Mouse (Mus musculus): ENCODE measurements around the gene Sult4a1. TPM values are rescaled to one million over a fixed set of nuclear protein-coding genes. Genes with fewer than 3 reads are reported as not detected.

Gene Sult4a1
- total and polyA plus RNA-seq, 3 experiments = not detected

GRCm38 (mm10) chr15:84077151-84077550 lies 28.4 kb downstream of the Sult4a1 start:
- H3K36me3 ChIP-seq (replicated peaks in 1 of 2; ENCODE audit: control insufficient read depth in 1 of 2, insufficient read depth in 1 of 2, low read length in 1 of 2) = no peaks in the 10 kb centered on the region
- dilution Hi-C loops (cut with MboI; ENCODE audit: extremely low pct_ligation_motif_present, extremely low pct_unique_long_range_greater_than_20kb, low sequenced_read_pairs) (no loop called here), in situ Hi-C loops (cut with MboI; ENCODE audit: low pct_ligation_motif_present, low pct_unique_long_range_greater_than_20kb, low sequenced_read_pairs) (no loop called here)
- H3K27ac ChIP-seq (ENCODE audit: insufficient read depth, low read depth) = no peak overlapping the region
- H3K4me2 ChIP-seq (ENCODE audit: insufficient read depth, low read depth, poor library complexity, severe bottlenecking) = no peak overlapping the region
- peaks cover 86% of the 10 kb centered on the region for H3K27me3 ChIP-seq (replicated peaks)
- no peak for DNase-seq (ENCODE audit: extremely low read depth)
- TF ChIP-seq ETS1 (conservative IDR thresholded peaks at IDR 0.05; ENCODE audit: low read depth, low read length) = no peak
- TF ChIP-seq ZKSCAN1 (IDR thresholded peaks at IDR 0.05; ENCODE audit: borderline replicate concordance, low read depth, low read length) = no peak
- no peak for TF ChIP-seq NRF1 (IDR thresholded peaks at IDR 0.05; ENCODE audit: low read depth, low read length)
- TF ChIP-seq EP300 (IDR thresholded peaks at IDR 0.05; ENCODE audit: low read length) = no peak
- TF ChIP-seq BHLHE40 (IDR thresholded peaks at IDR 0.05; ENCODE audit: low read depth, low read length) = no peak
- no peak for TF ChIP-seq UBTF (IDR thresholded peaks at IDR 0.05; ENCODE audit: low read depth, low read length)
- TF ChIP-seq MEF2A (IDR thresholded peaks at IDR 0.05; ENCODE audit: borderline replicate concordance, low read depth, low read length) = no peak
- no peak for TF ChIP-seq SIN3A (IDR thresholded peaks at IDR 0.05; ENCODE audit: low read length)
- no peak for TF ChIP-seq TBP (conservative IDR thresholded peaks at IDR 0.05; ENCODE audit: low read depth, low read length)
- no peak for TF ChIP-seq RCOR1 (conservative IDR thresholded peaks at IDR 0.05; ENCODE audit: low read depth, low read length)
- TF ChIP-seq CTCF (conservative IDR thresholded peaks at IDR 0.05 in 1 of 2, IDR thresholded peaks at IDR 0.05 in 1 of 2; ENCODE audit: low read depth in 2 of 2, low read length in 2 of 2) = no peak
- 0 out of 4 replicates have a peak, but pooled peaks cover 0 to 3% of the 10 kb centered on the region in 2 experiments for H3K4me1 ChIP-seq (ENCODE audit: control insufficient read depth in 1 of 2, insufficient read depth in 2 of 2)
- no peaks in the 10 kb centered on the region for H3K9me3 ChIP-seq (replicated peaks; ENCODE audit: low read length)
- no peak overlapping the region for H3K9ac ChIP-seq (ENCODE audit: insufficient read depth, low read depth)
- no peaks in the 10 kb centered on the region for H3K79me2 ChIP-seq (replicated peaks; ENCODE audit: control insufficient read depth, extremely low read depth, insufficient read depth, poor library complexity, severe bottlenecking)
- no peak overlapping the region for H3K4me3 ChIP-seq (replicated peaks in 1 of 3; ENCODE audit: low read depth in 2 of 3, low read length in 2 of 3, poor library complexity in 1 of 3)

- H3K9me3 ChIP-seq (replicated peaks; ENCODE audit: low read length) = no peaks in the 10 kb centered on the region
- no peak overlapping the region for H3K9ac ChIP-seq (ENCODE audit: insufficient read depth, low read depth)
- H3K36me3 ChIP-seq (replicated peaks in 1 of 2; ENCODE audit: control insufficient read depth in 1 of 2, insufficient read depth in 1 of 2, low read length in 1 of 2) = no peaks in the 10 kb centered on the region
- H3K4me2 ChIP-seq (ENCODE audit: insufficient read depth, low read depth, poor library complexity, severe bottlenecking) = no peak overlapping the region
- peaks cover 84% of the 10 kb centered on the region for H3K27me3 ChIP-seq (replicated peaks)
- no peak overlapping the region for H3K27ac ChIP-seq (ENCODE audit: insufficient read depth, low read depth)
- H3K4me1 ChIP-seq (ENCODE audit: control insufficient read depth in 1 of 2, insufficient read depth in 2 of 2) = 0 out of 4 replicates have a peak, but pooled peaks cover 0 to 3% of the 10 kb centered on the region in 2 experiments
- H3K79me2 ChIP-seq (replicated peaks; ENCODE audit: control insufficient read depth, extremely low read depth, insufficient read depth, poor library complexity, severe bottlenecking) = no peaks in the 10 kb centered on the region
- dilution Hi-C loops (cut with MboI; ENCODE audit: extremely low pct_ligation_motif_present, extremely low pct_unique_long_range_greater_than_20kb, low sequenced_read_pairs) = no loop called here
- in situ Hi-C loops (cut with MboI; ENCODE audit: low pct_ligation_motif_present, low pct_unique_long_range_greater_than_20kb, low sequenced_read_pairs) = no loop called here
- DNase-seq (ENCODE audit: extremely low read depth) = no peak
- no peak overlapping the region for H3K4me3 ChIP-seq (replicated peaks in 1 of 3; ENCODE audit: low read depth in 2 of 3, low read length in 2 of 3, poor library complexity in 1 of 3)
- TF ChIP-seq KAT2A (IDR thresholded peaks at IDR 0.05; ENCODE audit: insufficient replicate concordance, low read length) (no peak), CTCF (conservative IDR thresholded peaks at IDR 0.05 in 1 of 2, IDR thresholded peaks at IDR 0.05 in 1 of 2; ENCODE audit: low read depth in 2 of 2, low read length in 2 of 2) (peak in 1 of 2 experiments; percentile 39; a peak in 2 of 4 replicates)
Measured at GRCm38 (mm10) chr15:84074705-84075185, 30.8 kb downstream of the Sult4a1 start.

All from CH12.LX (cell line).